Mouse (Mus musculus) stomach, embryonic 14.5 days (tissue): ENCODE results near the gene Lgals9. TPM values are rescaled to one million over a fixed set of nuclear protein-coding genes. Genes with fewer than 3 reads are reported as not detected.
A peak's percentile ranks its signal among the peaks of the same experiment; 100 is the strongest.

Experiments used
- ATAC-seq: fragments of 200-750 bp; cut with Nextera tagmentation; 2 replicates; pipeline ENCODE4 v1.8.0; 2017; ENCODE audit warnings: low read depth, moderate TSS enrichment; ENCODE audit not compliant: insufficient number of reproducible peaks, insufficient read depth, low FRiP score
- H3K27ac ChIP-seq: fragments of 300-500 bp; sonication (generic); 2 replicates; pipeline ENCODE4 v1.5.1; 2014; ENCODE audit warnings: mild to moderate bottlenecking, low read length, moderate library complexity, mixed read lengths
- H3K27me3 ChIP-seq: fragments of 300-500 bp; sonication (generic); 2 replicates; pipeline ENCODE4 v1.6.1; 2014; ENCODE audit warnings: low read length, control low read depth, mixed read lengths; ENCODE audit not compliant: control insufficient read depth, insufficient read depth
- H3K36me3 ChIP-seq: fragments of 300-500 bp; sonication (generic); 2 replicates; pipeline ENCODE4 v1.6.1; 2014; ENCODE audit warnings: mild to moderate bottlenecking, control low read depth, low read length, moderate library complexity, mixed read lengths; ENCODE audit not compliant: control insufficient read depth, insufficient read depth
- H3K4me1 ChIP-seq: fragments of 300-500 bp; sonication (generic); 2 replicates; pipeline ENCODE4 v1.6.1; 2014; ENCODE audit warnings: low read length, control low read depth, mixed read lengths; ENCODE audit not compliant: control insufficient read depth, insufficient read depth
- H3K4me2 ChIP-seq: fragments of 300-500 bp; sonication (generic); replicated peaks from 2 replicates; pipeline ENCODE4 v1.6.1; 2014; ENCODE audit warnings: low read depth, low read length, control low read depth
- H3K4me3 ChIP-seq: fragments of 300-500 bp; sonication (generic); 2 replicates; pipeline ENCODE4 v1.5.1; 2014; ENCODE audit warnings: low read depth, low read length, control low read depth
- H3K9ac ChIP-seq: fragments of 300-500 bp; sonication (generic); replicated peaks from 2 replicates; pipeline ENCODE4 v1.6.1; 2014; ENCODE audit warnings: low read depth, mild to moderate bottlenecking, control low read depth, low read length, moderate library complexity, mixed read lengths
- H3K9me3 ChIP-seq: fragments of 300-500 bp; sonication (generic); 2 replicates; pipeline ENCODE4 v1.6.1; 2016; ENCODE audit warnings: low read depth, low read length, control low read depth; ENCODE audit not compliant: control insufficient read depth
- WGBS: fragments of 180-500 bp; shearing (Covaris S2); extraction: QIAGEN DNeasy Blood & Tissue Kit; methylation state at CpG from one replicate; pipeline ENCODE4 v1.1.7; 2014; 5-methylcytosine and 5-hydroxymethylcytosine counted together
- polyA plus RNA-seq: library from polyadenylated mRNA; unstranded; fragments of >200 nt; fragmentation: Nextera tagmentation; extraction: Ambion mirVana; gene quantifications from 2 replicates; pipeline ENCODE4 v1.2.1, GENCODE M21; 2014

Lgals9 gene
- polyA plus RNA-seq, 1 experiment from 2014 or later: 32.9 TPM

DNA sequence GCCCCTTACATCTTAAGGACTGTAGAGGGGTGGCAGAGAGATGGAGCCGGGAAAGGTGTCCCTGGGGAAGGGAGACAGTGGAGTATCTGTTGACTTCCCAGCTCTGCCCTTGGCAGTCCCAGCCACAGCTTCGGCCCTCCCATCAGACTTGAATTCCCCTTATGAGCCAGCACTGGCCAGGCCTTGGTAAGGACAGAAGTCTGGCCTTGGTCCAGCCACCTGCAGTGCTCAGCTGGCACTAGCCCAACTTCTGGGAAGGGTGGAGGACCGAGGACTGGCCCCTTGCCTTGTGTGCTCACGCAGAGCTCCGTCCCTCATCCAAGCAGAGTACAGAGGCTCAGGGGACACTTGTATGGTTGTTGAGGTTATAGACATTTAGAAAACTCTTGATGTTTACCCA is 55.4 kb downstream of the Lgals9 start:
- 69% methylated on average over 5 of the region's 5 CpGs for WGBS
- no peak for ATAC-seq

DNA sequence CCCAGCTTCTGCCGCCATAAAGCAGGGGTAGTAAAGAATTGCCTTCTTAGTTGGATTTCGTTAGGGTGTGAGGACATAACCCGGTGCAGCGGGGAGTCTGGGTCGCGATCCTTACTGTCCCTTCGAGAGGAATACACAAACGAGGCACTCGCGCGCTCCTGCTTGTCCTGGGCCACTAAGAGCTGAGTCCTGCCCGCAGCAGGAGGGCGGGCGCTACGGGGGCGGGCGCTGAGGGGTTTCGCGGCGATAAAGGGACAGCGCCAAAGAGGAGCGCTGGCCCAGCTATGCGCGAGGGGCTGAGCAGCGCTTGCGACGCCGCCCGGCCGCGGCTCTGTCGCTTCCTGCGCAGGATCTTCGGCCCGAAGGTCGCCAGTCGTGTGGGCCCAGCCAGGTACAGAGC is 59.8 kb downstream of the Lgals9 start:
- ATAC-seq: peak; percentile 37; the same call in 1 of the 2 replicates
- Histone ChIP-seq H3K4me1 (no peaks in the 10 kb centered on the region), H3K9me3 (no peaks in the 10 kb centered on the region), H3K4me2 (peak overlapping the region; percentile 62), H3K4me3 (peak overlapping the region; percentile 35), H3K27me3 (peaks cover 18% of the 10 kb centered on the region), H3K27ac (no peak overlapping the region), H3K9ac (no peak overlapping the region), H3K36me3 (no peaks in the 10 kb centered on the region)
- under 1% methylated on average over 37 of the region's 37 CpGs for WGBS

More for the DNA sequence above, 55.4 kb downstream of the Lgals9 start:
- Histone ChIP-seq H3K9me3 (no peaks in the 10 kb centered on the region), H3K4me3 (no peak overlapping the region), H3K4me2 (no peak overlapping the region), H3K9ac (no peak overlapping the region), H3K36me3 (no peaks in the 10 kb centered on the region), H3K27ac (no peak overlapping the region), H3K4me1 (no peaks in the 10 kb centered on the region), H3K27me3 (peaks cover 13% of the 10 kb centered on the region)

DNA sequence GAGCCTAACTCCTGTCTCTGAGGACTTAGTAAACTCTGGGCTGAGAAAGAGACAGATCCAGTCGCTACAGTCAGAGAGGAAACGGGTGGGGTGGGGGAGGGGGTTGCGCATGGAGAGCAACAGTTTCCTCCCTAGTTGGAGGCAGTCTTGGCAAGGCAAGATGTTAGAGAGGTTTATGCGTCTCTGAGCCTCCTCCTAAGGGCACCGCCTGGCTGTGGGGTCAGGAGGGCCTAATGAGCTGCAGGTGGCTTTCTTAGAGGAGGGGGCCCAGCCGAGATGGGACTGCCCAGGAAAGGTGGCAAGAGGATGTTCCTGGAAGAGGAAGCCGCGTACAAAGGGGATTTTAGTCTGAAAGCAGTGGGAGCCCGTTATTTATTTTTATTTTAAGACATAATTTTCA is 60.6 kb downstream of the Lgals9 start:
- Histone ChIP-seq H3K27me3 (peaks cover 18% of the 10 kb centered on the region), H3K27ac (no peak overlapping the region), H3K9ac (no peak overlapping the region), H3K36me3 (no peaks in the 10 kb centered on the region), H3K4me2 (no peak overlapping the region), H3K4me1 (no peaks in the 10 kb centered on the region), H3K9me3 (no peaks in the 10 kb centered on the region), H3K4me3 (no peak overlapping the region)
- no peak for ATAC-seq
- 7% methylated on average over 9 of the region's 9 CpGs for WGBS

DNA sequence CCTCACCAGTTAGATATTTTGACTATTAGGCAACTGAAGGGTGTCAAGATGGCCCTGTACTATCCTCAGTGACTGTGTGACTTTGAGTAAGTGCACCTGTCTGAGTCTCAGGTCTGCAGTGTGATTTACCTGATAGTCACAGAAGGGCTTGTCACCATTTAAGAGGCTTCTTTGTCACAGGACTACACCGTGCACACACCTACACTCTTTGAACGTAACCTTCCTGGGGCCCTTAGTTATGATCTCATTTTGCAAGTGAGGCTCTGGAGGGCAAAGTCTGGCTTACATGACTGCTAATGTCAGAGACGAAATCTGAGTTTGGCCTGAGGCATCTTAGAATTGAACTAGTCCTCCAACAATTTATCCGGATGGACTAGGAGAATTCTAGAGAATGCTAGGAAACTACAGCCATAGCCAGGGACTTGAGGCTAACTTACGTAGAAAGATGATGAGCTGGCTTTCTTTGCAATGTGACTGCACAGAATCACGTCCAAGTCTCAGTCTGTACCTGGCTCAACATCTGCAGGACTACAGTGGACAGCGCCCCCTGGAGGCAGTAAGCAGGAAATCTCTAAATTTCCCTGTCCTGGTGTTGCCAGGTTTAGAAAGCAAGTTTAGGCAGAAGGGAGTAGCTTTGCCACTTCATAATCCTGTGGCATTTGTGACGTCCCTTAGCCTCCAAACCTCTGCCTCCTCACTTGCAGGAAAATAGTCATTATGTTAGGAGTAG is 61.9 kb downstream of the Lgals9 start:
- Histone ChIP-seq H3K27me3 (peaks cover 18% of the 10 kb centered on the region), H3K4me3 (no peak overlapping the region), H3K9ac (no peak overlapping the region), H3K9me3 (no peaks in the 10 kb centered on the region), H3K27ac (no peak overlapping the region), H3K4me1 (no peaks in the 10 kb centered on the region), H3K4me2 (no peak overlapping the region), H3K36me3 (no peaks in the 10 kb centered on the region)
- no peak for ATAC-seq
- WGBS: 38% methylated on average over 8 of the region's 8 CpGs

DNA sequence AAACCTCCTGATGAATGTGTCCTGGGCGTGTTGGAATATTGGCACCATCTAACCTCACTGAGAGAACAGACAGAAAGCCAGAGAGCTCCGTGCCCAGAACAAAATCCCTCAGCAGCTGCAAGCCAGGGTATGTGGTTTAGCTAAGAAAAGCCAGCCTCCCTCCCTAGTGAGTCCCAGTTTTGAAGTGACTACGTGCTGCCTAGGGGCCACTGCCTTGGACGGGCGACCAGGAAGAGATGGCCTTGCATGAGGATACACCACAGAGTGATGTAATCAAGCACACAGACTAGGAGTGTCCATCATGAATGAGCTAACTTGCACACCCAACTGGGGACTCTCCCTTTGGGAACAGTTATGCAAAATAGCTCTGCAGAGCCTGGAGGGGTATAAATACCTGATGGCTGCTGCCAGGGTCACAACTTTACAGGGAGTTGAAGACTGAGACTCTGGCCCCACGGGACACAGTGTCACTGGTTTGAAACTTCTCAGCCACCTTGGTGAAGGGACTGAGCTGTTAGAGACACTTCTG is 64.3 kb downstream of the Lgals9 start, which contains the start of gene Nos2:
Nos2 (plus strand) TSS at position 377 of the 529 bp plus-strand sequence.
- no peak for ATAC-seq
- no peaks in the 10 kb centered on the region for H3K9me3 ChIP-seq
- 63% methylated on average over 6 of the region's 6 CpGs for WGBS

DNA sequence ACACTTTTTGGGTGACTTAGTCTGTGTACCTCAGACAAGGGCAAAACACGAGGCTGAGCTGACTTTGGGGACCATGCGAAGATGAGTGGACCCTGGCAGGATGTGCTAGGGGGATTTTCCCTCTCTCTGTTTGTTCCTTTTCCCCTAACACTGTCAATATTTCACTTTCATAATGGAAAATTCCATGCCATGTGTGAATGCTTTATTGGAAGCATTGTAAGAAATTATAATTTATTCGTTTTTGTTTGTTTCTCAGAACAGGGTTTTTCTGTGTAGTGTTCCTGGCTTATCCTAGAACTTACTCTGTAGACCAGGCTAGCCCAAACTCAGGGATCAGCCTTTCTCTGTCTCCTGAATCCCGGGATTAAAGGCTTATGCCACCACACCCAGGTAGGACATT is 65.0 kb downstream of the Lgals9 start:
- Histone ChIP-seq H3K9me3 (no peaks in the 10 kb centered on the region), H3K9ac (no peak overlapping the region), H3K4me1 (no peaks in the 10 kb centered on the region), H3K4me3 (no peak overlapping the region), H3K27ac (no peak overlapping the region), H3K4me2 (no peak overlapping the region), H3K36me3 (no peaks in the 10 kb centered on the region), H3K27me3 (peaks cover 9% of the 10 kb centered on the region; the same call in 1 of the 2 replicates)
- ATAC-seq: no peak
- WGBS: 67% methylated on average over 4 of the region's 4 CpGs

More for the DNA sequence above, 64.3 kb downstream of the Lgals9 start, which contains the start of gene Nos2:
- Histone ChIP-seq H3K9ac (no peak within 1 kb of the TSS), H3K4me1 (no peaks in the 10 kb centered on the region), H3K4me2 (no peak within 1 kb of the TSS), H3K36me3 (no peaks in the 10 kb centered on the region), H3K4me3 (no peak within 1 kb of the TSS), H3K27ac (no peak within 1 kb of the TSS), H3K27me3 (peaks cover 10% of the 10 kb centered on the region; the same call in 1 of the 2 replicates)

DNA sequence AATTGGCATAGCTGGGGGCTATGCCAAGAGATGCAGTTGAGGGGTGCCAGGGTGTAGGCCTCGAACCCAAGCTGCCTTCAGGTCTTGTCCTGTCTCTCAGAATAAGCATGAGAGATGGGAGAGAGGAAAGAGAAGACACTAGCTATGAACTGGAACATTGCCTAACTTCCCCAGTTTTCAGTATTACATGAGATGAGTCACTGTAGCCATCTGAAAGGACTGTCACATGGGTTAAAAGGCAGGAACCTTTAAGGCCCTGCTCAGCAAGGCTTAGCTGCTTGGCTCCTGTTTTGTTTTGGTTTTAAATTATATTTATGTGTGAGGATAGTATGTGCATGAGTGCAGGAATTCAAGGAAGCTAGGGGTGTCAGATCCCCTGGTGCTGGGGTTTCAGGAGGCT is 68.3 kb downstream of the Lgals9 start:
- no peak overlapping the region for H3K9ac ChIP-seq
- H3K27ac ChIP-seq: no peak overlapping the region
- H3K27me3 ChIP-seq: no peaks in the 10 kb centered on the region
- 87% methylated on average over 1 of the region's 1 CpGs for WGBS
- H3K4me3 ChIP-seq: no peak overlapping the region
- no peaks in the 10 kb centered on the region for H3K36me3 ChIP-seq
- H3K4me2 ChIP-seq: no peak overlapping the region
- no peaks in the 10 kb centered on the region for H3K9me3 ChIP-seq
- no peaks in the 10 kb centered on the region for H3K4me1 ChIP-seq
- no peak for ATAC-seq

DNA sequence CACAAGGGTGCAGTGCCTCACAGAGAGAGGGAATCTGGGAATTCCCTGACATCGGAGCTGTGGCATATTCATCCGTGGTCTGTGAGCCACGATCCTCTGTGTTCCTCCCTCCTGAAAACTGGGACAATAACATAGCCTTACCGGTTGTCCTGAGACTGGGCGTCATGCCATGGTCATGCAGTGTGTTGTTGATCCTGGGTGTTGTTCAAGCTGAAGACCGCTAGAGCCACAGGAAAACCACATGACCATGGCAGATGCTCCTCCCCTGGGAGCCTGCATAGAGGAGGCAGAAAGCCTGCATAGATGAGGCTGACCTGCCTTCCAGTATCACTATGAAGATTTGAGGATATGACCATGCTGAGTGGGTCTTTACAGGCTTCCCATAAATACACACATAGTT is 69.3 kb downstream of the Lgals9 start:
- Histone ChIP-seq H3K27me3 (no peaks in the 10 kb centered on the region), H3K36me3 (no peaks in the 10 kb centered on the region), H3K27ac (no peak overlapping the region), H3K9me3 (no peaks in the 10 kb centered on the region), H3K4me3 (no peak overlapping the region), H3K4me1 (no peaks in the 10 kb centered on the region), H3K9ac (no peak overlapping the region), H3K4me2 (no peak overlapping the region)
- no peak for ATAC-seq
- 78% methylated on average over 6 of the region's 6 CpGs for WGBS
